Mouse (Mus musculus) megakaryocyte, adult 5-6 weeks (primary cell): ENCODE data around the gene Dnajc12. TPM values are rescaled to one million over a fixed set of nuclear protein-coding genes. Genes with fewer than 3 reads are reported as not detected.
"Not testable (repeated sequence)": the region's sequence is repeated elsewhere in the genome, so short reads cannot be mapped to it uniquely, and the experiment has no call there.

Experiments
- ATAC-seq: 2 replicates; pipeline ENCODE4 v1.8.0; 2016; ENCODE audit warnings: mild to moderate bottlenecking, inconsistent platforms; ENCODE audit not compliant: poor library complexity, severe bottlenecking
- total RNA-seq, 2 experiments: library from RNA; stranded (forward) in 1 of 2; stranded (reverse) in 1 of 2; fragments of 153-499, 151-499 nt in 1 of 2; fragments of 221-1000, 200-1000 nt in 1 of 2; gene quantifications; 2 replicates each; pipeline versions ENCODE4 v1.2.3 to v1.2.4; 2015 to 2017

The Dnajc12 gene
- total RNA-seq (2015): 5.1 and 7.1 TPM in 2 replicates
- 0.69 and 1.7 TPM in 2 replicates for total RNA-seq (2017)

DNA sequence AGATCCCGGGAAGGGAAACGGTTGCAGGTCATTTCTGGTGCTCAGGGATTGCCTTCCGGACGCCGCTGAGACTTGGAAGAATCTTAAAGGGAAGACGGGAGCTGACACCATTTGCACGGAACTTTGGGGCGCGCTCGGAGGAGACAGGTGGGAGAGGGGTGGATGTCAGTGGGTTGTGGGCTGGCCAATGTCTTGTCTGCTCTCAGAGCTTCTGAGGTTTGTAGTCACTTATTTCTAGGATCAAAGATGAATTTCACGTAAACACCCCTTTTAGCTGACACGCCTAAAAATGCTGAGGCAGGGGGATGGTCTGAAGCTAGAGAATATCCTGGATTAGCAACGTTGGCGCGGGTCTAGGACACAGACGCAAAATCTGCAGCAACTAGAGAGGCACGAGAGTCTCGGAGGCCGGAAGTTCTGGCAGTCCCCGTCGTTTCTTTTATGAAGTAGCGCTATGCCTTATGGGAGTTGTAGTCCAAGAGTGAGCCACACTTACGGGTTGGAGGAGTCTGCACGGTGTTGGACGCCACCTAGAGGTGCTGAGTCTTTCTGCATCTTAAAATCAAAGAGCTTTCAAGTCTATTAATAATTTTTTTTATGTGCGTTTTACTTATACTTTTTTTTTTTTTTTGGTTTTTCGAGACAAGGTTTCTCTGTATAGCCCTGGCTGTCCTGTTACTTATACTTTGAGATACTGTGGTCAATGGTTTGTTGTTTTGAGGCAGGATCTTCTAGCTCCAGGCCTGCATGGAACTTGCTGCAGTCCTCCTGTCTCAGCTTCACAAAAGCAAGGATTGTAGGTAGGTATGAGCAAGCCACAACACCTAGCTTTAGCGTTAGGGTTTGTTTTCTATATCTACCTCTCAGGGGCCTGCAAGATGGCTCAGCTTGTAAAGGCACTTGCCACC lies at the start of gene Dnajc12:
Gene Dnajc12, plus strand, starts transcription at position 72 of the 908 bp plus-strand sequence.
- ATAC-seq: peak; percentile 92

- ATAC-seq: no peak
Observed at GRCm38 (mm10) chr10:63336901-63337300, 45.3 kb upstream of the Dnajc12 start.

GRCm38 (mm10) chr10:63337326-63337725 lies 44.9 kb upstream of the Dnajc12 start:
- no peak for ATAC-seq

- ATAC-seq: peak; percentile 54
Observed at GRCm38 (mm10) chr10:63337951-63338836, 44.0 kb upstream of the Dnajc12 start.

- peak; percentile 88 for ATAC-seq
Observed at GRCm38 (mm10) chr10:63338914-63339643, 43.2 kb upstream of the Dnajc12 start.

DNA sequence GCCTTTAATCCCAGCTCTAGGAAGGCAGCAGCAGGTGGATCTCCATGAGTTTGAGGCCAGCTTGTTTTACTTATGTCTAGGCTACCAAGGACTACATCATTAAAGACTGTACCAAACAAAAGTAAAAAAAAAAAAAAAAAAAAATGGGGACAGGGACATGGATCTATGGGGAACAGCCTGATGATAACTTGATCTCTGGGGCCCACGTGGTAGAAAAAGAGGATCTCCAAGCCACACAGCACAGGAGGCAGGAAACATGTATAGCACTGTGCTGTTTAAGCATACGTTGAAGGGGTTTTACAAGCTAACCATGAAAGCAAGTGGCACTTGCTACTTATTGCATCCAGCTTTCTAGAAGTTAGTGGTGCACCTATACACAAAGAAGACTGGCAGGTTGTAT lies 40.9 kb upstream of the Dnajc12 start:
- no peak for ATAC-seq

GRCm38 (mm10) chr10:63344751-63345150 lies 37.5 kb upstream of the Dnajc12 start:
- no peak for ATAC-seq

- no peak for ATAC-seq
Observed at GRCm38 (mm10) chr10:63348291-63348690, 34.0 kb upstream of the Dnajc12 start.

DNA sequence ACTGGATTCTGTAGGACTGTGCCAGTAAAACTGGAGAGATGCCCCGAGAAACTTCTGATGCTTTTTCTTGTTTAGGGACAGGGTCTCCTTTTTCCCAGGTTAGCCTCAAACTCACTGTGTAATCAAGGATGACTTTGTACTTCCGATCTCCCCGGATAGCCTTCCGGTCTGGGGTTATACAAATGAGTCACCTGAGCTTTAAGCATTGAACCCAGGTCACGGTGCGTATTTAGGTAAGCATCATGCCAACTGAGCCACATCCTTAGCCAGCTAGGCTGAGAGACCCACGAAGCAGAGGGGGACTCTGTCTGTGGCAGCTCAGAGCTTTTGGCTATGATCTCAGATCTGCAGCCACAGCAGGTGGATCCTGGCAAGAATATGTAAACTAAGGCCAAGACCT lies 31.6 kb upstream of the Dnajc12 start:
- ATAC-seq: no peak

GRCm38 (mm10) chr10:63351099-63351498 lies 31.1 kb upstream of the Dnajc12 start:
- ATAC-seq: not testable (repeated sequence)

DNA sequence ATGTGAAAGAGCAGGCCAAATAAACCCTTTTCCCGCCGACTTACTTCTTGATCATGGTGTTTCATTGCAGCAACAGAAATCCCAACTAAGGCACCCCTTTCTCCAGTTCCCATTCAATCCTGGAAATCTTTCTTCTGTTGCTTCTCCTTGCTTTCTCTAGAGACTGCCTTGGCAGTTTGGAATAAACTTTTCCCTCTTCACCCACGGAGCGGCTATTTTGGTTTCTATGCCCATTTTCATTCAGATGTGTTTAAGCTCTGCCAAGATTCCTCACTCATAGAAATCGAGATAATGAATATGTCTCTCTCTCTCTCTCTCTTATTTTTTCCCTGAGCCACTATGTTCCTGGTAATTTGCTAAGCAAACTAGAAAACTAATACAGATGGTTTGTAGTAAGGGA lies 30.1 kb upstream of the Dnajc12 start:
- no peak for ATAC-seq

GRCm38 (mm10) chr10:63360502-63360901 lies 21.7 kb upstream of the Dnajc12 start:
- no peak for ATAC-seq

- ATAC-seq: no peak
Observed at GRCm38 (mm10) chr10:63365918-63366455, 16.3 kb upstream of the Dnajc12 start.

GRCm38 (mm10) chr10:63367386-63367785 lies 14.9 kb upstream of the Dnajc12 start:
- no peak for ATAC-seq

DNA sequence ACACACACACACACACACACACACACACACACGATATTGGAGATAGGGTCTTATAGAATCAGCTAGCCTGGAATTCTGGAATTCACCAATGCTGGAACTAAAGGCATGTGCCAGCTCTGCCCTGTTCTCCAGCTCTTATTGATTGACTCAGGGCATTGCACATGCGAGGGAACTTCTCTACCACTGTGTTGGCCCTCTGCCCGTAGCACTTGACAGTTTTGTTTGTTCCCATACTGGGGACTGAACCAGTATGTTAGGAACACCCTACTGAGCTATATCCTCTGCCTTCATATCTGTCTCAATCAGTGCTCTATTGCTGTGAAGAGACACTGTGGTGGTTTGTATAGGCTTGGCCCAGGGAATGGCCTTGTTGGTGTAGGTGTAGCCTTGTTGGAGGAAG lies 14.2 kb upstream of the Dnajc12 start:
- ATAC-seq: no peak

DNA sequence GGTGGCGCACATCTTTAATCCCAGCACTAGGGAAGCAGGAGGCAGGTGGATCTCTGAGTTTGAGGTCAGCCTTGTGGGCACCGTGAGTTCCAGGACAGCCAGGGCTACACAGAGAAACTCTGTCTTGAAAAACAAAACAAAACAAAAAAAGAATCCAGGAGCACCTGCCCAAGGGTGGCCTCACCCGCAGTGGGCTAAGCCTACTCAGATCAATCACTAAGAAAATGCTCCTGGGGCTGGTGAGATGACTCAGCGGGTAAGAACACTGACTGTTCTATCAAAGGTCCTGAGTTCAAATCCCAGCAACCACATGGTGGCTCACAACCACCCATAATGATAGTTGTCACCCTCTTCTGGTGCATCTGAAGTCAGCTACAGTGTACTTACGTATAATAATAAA lies 5.9 kb upstream of the Dnajc12 start:
- ATAC-seq: no peak

DNA sequence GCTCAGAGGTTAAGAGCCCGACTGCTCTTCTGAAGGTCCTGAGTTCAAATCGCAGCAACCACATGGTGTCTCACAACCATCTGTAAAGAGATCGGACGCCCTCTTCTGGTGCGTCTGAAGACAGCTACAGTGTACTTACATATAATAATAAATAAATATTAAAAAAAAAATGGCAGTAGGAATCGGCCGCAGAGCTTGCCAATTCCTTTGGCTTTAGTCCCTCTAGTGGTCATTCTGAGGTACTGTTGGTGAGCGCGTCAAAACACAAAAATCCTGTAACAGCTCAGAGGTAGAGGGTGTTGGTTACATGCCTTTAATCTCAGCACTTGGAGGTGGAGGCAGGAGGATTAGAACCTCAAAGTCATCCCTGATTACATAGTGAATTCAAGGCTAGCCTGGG lies 4.8 kb upstream of the Dnajc12 start:
- peak; percentile 77 for ATAC-seq

- no peak for ATAC-seq
Observed at GRCm38 (mm10) chr10:63378948-63379680, 3.1 kb upstream of the Dnajc12 start.

GRCm38 (mm10) chr10:63381498-63382280 lies 554 bp upstream of the Dnajc12 start, which contains the start of gene Sirt1:
Sirt1 (minus strand) TSS chr10:63381704.
- ATAC-seq: peak; percentile 14; the same call in 1 of the 2 replicates
